Mouse (Mus musculus) hindbrain, embryonic 16.5 days (tissue): ENCODE data around the gene Sipa1l3. TPM values are rescaled to one million over a fixed set of nuclear protein-coding genes. Genes with fewer than 3 reads are reported as not detected.

ENCODE experiments used
- ATAC-seq: fragments of 200-750 bp; cut with Nextera tagmentation; 2 replicates; pipeline ENCODE4 v1.8.0; 2017; ENCODE audit warnings: moderate TSS enrichment, moderate library complexity
- H3K27ac ChIP-seq: fragments of 300-500 bp; sonication (generic); 2 replicates; pipeline ENCODE4 v1.5.1; 2014; ENCODE audit warnings: low read depth, mild to moderate bottlenecking, control low read depth, low read length, moderate library complexity
- H3K27me3 ChIP-seq: fragments of 300-500 bp; sonication (generic); replicated peaks from 2 replicates; pipeline ENCODE4 v1.6.1; 2014; ENCODE audit warnings: low read length; ENCODE audit not compliant: control insufficient read depth, insufficient read depth
- H3K36me3 ChIP-seq: fragments of 300-500 bp; sonication (generic); 2 replicates; pipeline ENCODE4 v1.6.1; 2014; ENCODE audit warnings: mild to moderate bottlenecking, low read length, moderate library complexity, mixed read lengths; ENCODE audit not compliant: control insufficient read depth, insufficient read depth
- H3K4me1 ChIP-seq: fragments of 300-500 bp; sonication (generic); 2 replicates; pipeline ENCODE4 v1.6.1; 2014; ENCODE audit warnings: low read depth, low read length; ENCODE audit not compliant: control insufficient read depth, insufficient read depth
- H3K4me2 ChIP-seq: fragments of 300-500 bp; sonication (generic); 2 replicates; pipeline ENCODE4 v1.6.1; 2014; ENCODE audit warnings: mild to moderate bottlenecking, low read length, control low read depth, moderate library complexity
- H3K4me3 ChIP-seq: fragments of 300-500 bp; sonication (generic); 2 replicates; pipeline ENCODE4 v1.5.1; 2014; ENCODE audit warnings: mild to moderate bottlenecking, low read length, control low read depth, moderate library complexity
- H3K9ac ChIP-seq: fragments of 300-500 bp; sonication (generic); 2 replicates; pipeline ENCODE4 v1.6.1; 2014; ENCODE audit warnings: low read depth, mild to moderate bottlenecking, control low read depth, low read length, moderate library complexity
- H3K9me3 ChIP-seq: fragments of 300-500 bp; sonication (generic); 2 replicates; pipeline ENCODE4 v1.6.1; 2014; ENCODE audit warnings: mild to moderate bottlenecking, low read length, moderate library complexity; ENCODE audit not compliant: control insufficient read depth
- WGBS: fragments of 180-500 bp; shearing (Covaris S2); extraction: QIAGEN DNeasy Blood & Tissue Kit; methylation state at CpG from one replicate; pipeline ENCODE4 v1.1.7; 2014; 5-methylcytosine and 5-hydroxymethylcytosine counted together
- polyA plus RNA-seq: library from polyadenylated mRNA; unstranded; fragments of >200 nt; fragmentation: Nextera tagmentation; extraction: Ambion mirVana; gene quantifications from 2 replicates; pipeline ENCODE4 v1.2.1, GENCODE M21; 2015

Sipa1l3 gene
- polyA plus RNA-seq, 1 experiment from 2014 or later: 23.1 TPM

GRCm38 (mm10) chr7:29490704-29491470, 27.6 kb downstream of the Sipa1l3 start:
- H3K27ac ChIP-seq: no peak overlapping the region
- H3K9ac ChIP-seq: no peak overlapping the region
- WGBS: 86% methylated on average over 8 of the region's 8 CpGs
- peaks cover 9% of the 10 kb centered on the region for H3K4me1 ChIP-seq
- ATAC-seq: no peak
- H3K4me3 ChIP-seq: no peak overlapping the region
- no peaks in the 10 kb centered on the region for H3K36me3 ChIP-seq
- no peaks in the 10 kb centered on the region for H3K9me3 ChIP-seq
- no peaks in the 10 kb centered on the region for H3K27me3 ChIP-seq
- no peak overlapping the region for H3K4me2 ChIP-seq

GRCm38 (mm10) chr7:29489851-29490250, 28.6 kb downstream of the Sipa1l3 start:
- H3K4me2 ChIP-seq: no peak overlapping the region
- H3K27me3 ChIP-seq: no peaks in the 10 kb centered on the region
- H3K36me3 ChIP-seq: no peaks in the 10 kb centered on the region
- no peak overlapping the region for H3K9ac ChIP-seq
- WGBS: 10% methylated on average over 7 of the region's 7 CpGs
- H3K4me3 ChIP-seq: no peak overlapping the region
- H3K4me1 ChIP-seq: peaks cover 9% of the 10 kb centered on the region
- no peaks in the 10 kb centered on the region for H3K9me3 ChIP-seq
- ATAC-seq: no peak
- no peak overlapping the region for H3K27ac ChIP-seq

- 14% methylated on average over 3 of the region's 3 CpGs for WGBS
- ATAC-seq: no peak
- H3K9ac ChIP-seq: no peak overlapping the region
- no peak overlapping the region for H3K27ac ChIP-seq
- H3K4me1 ChIP-seq: peaks cover 9% of the 10 kb centered on the region
- no peak overlapping the region for H3K4me3 ChIP-seq
- H3K36me3 ChIP-seq: no peaks in the 10 kb centered on the region
- no peaks in the 10 kb centered on the region for H3K9me3 ChIP-seq
- H3K4me2 ChIP-seq: no peak overlapping the region
- H3K27me3 ChIP-seq: no peaks in the 10 kb centered on the region
These were observed 29.1 kb downstream of the Sipa1l3 start for GRCm38 (mm10) chr7:29489364-29489763.

GRCm38 (mm10) chr7:29486753-29487152, 31.7 kb downstream of the Sipa1l3 start:
- 73% methylated on average over 3 of the region's 3 CpGs for WGBS
- H3K9ac ChIP-seq: no peak overlapping the region
- no peak overlapping the region for H3K27ac ChIP-seq
- no peaks in the 10 kb centered on the region for H3K36me3 ChIP-seq
- H3K4me1 ChIP-seq: peaks cover 11% of the 10 kb centered on the region
- no peak overlapping the region for H3K4me3 ChIP-seq
- H3K4me2 ChIP-seq: no peak overlapping the region
- H3K27me3 ChIP-seq: no peaks in the 10 kb centered on the region
- no peak for ATAC-seq
- H3K9me3 ChIP-seq: no peaks in the 10 kb centered on the region

DNA sequence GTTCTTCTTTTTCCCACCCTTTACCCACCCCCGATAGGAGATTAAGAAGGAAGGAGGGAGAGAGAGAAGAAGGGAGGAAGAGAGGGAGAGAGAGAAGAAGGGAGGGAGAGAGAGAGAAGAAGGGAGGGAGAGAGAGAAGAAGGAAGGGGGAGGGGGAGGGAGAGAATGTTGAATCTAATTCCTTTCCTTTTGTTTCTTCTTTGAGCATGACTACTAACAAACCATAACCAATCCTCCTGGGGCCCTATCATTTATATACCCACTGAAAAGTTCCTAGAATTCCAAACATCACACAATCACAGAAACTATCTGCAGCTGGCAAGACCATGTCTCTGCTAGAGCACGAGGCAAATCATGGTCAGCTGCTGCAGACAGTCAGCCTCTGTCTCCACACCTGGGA, 32.7 kb downstream of the Sipa1l3 start:
- Histone ChIP-seq H3K4me2 (no peak overlapping the region), H3K27me3 (no peaks in the 10 kb centered on the region), H3K36me3 (no peaks in the 10 kb centered on the region), H3K4me3 (no peak overlapping the region), H3K27ac (no peak overlapping the region), H3K4me1 (peaks cover 19% of the 10 kb centered on the region), H3K9ac (no peak overlapping the region), H3K9me3 (no peaks in the 10 kb centered on the region)
- WGBS: 67% methylated on average over 2 of the region's 2 CpGs
- no peak for ATAC-seq

DNA sequence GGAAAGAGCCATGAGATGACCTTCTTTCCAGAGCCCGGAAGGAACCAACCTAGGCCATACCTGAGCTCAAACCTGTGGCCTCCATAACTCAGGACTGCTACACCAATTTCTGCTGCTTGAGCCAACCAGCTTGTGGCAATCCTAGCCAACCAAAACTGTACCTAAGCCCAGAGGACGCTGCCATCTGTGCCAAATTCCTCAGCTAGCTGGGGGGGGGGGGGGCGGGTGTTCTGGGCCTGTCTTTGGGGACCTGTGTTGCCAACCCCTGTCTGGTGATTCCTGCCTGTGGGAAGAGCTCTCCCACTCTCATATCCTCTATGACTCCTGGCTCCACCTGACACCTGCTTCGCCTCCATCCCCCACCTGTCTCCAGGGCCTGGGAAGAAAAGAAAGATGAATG, 34.9 kb downstream of the Sipa1l3 start:
- H3K4me1 ChIP-seq: peaks cover 16% of the 10 kb centered on the region
- ATAC-seq: no peak
- no peak overlapping the region for H3K27ac ChIP-seq
- H3K4me3 ChIP-seq: no peak overlapping the region
- H3K4me2 ChIP-seq: no peak overlapping the region
- no peaks in the 10 kb centered on the region for H3K9me3 ChIP-seq
- 76% methylated on average over 4 of the region's 4 CpGs for WGBS
- H3K9ac ChIP-seq: no peak overlapping the region
- H3K27me3 ChIP-seq: no peaks in the 10 kb centered on the region
- H3K36me3 ChIP-seq: no peaks in the 10 kb centered on the region

- H3K27ac ChIP-seq: peak overlapping the region; percentile 46; the same call in 1 of the 2 replicates
- WGBS: 36% methylated on average over 15 of the region's 15 CpGs
These were observed 36.9 kb downstream of the Sipa1l3 start for GRCm38 (mm10) chr7:29481345-29482155.

DNA sequence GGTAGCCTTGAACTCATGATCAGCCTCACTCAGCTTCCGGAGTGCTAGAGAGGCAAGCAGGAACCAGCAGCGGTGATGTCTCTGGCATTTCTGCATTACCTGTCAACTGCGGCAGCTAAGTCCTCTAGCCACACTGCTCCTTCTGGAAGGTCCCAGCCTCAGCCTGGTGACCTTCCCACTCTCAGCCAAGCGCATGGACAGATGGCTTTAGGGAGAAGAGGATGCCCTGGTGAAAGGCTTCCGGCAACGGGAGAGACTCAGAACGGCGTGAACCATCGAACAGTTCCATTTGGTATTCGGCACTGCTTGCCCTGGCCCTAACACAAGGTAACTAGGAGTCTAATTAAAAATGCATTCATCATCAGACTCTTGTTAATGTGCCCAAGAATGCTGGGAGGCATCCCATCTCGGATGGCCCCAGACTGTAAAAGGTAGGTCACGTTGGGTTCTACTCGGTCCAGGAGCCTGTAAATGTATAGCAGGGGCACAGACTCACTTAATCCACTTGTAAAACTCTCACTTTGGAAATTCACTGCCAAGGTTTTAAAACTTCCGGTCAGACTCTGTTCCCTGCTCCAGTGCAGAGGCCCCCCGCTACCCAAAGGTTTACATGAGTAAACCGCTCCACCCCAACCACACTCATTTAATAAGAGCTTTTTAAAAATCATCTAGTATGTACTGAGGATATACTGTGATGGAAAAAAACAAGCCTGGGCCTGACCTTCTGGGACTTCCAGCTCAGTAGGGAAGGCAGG, 37.7 kb downstream of the Sipa1l3 start:
- Histone ChIP-seq H3K9ac (no peak overlapping the region), H3K27ac (peak overlapping the region; percentile 46; the same call in 1 of the 2 replicates)

More at GRCm38 (mm10) chr7:29481345-29482155, 36.9 kb downstream of the Sipa1l3 start:
- no peak overlapping the region for H3K4me2 ChIP-seq
- peaks cover 16% of the 10 kb centered on the region for H3K4me1 ChIP-seq
- no peak overlapping the region for H3K9ac ChIP-seq
- no peaks in the 10 kb centered on the region for H3K36me3 ChIP-seq
- H3K9me3 ChIP-seq: no peaks in the 10 kb centered on the region
- no peaks in the 10 kb centered on the region for H3K27me3 ChIP-seq
- ATAC-seq: no peak
- H3K4me3 ChIP-seq: no peak overlapping the region

GRCm38 (mm10) chr7:29480183-29480582, 38.3 kb downstream of the Sipa1l3 start:
- H3K36me3 ChIP-seq: no peaks in the 10 kb centered on the region

More for the DNA sequence above, 37.7 kb downstream of the Sipa1l3 start:
- H3K9me3 ChIP-seq: no peaks in the 10 kb centered on the region
- H3K27me3 ChIP-seq: no peaks in the 10 kb centered on the region
- ATAC-seq: no peak
- H3K4me1 ChIP-seq: peaks cover 16% of the 10 kb centered on the region
- H3K4me2 ChIP-seq: no peak overlapping the region
- no peaks in the 10 kb centered on the region for H3K36me3 ChIP-seq
- H3K4me3 ChIP-seq: no peak overlapping the region
- 69% methylated on average over 16 of the region's 16 CpGs for WGBS

More at GRCm38 (mm10) chr7:29480183-29480582, 38.3 kb downstream of the Sipa1l3 start:
- Histone ChIP-seq H3K4me1 (peaks cover 16% of the 10 kb centered on the region), H3K4me2 (no peak overlapping the region), H3K9me3 (no peaks in the 10 kb centered on the region), H3K9ac (no peak overlapping the region), H3K4me3 (no peak overlapping the region), H3K27me3 (no peaks in the 10 kb centered on the region), H3K27ac (0 out of 2 replicates have a peak overlapping the region, but pooled peaks have one; percentile 46)
- no peak for ATAC-seq
- WGBS: 67% methylated on average over 4 of the region's 4 CpGs
